ENCODE assay signal across 18 mouse cellular contexts in the genomic region with DNA sequence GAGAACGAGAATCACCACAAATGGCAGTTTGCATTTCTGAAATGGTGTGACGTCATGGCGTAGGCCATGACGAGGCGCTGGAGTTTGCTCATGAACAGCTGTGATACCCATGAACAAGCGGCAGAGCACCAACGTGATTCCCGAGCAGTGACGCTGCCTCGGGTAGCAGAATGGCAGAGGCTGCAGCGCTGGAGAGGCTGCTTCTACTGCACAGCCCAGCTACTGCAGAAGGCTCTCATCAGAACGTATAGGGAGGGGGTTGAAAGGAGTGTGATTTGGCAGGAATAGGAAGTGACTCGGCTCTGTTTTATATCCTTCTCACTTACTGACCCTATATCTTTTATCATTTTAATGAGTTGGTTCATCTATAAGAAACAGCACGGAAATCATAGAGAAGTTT. TPM values are rescaled to one million over a fixed set of nuclear protein-coding genes. Genes with fewer than 3 reads are reported as not detected.
DNase-seq lines count a peak whose midpoint lies in the region; ATAC-seq lines count a peak whose summit lies in the region.
"Had no signal": no experiment of that assay in that cellular context is flagged by ENCODE, and none has a peak within 500 bp of the region (broad histone marks: within the 10 kb centered on the region; RNA-seq: fewer than 3 reads in every experiment).

No protein-coding gene starts in this region.

- peak overlapping the region; percentile 52 for H3K27ac ChIP-seq in kidney, embryonic 15.5 days
- H3K27ac ChIP-seq in brown adipose tissue, adult 24 weeks (replicated peaks; ENCODE audit: low read depth, low read length): peak overlapping the region; percentile 15; the same call in 1 of the 2 replicates
- H3K27ac ChIP-seq in hindbrain, embryonic 10.5 days: no peak overlapping the region
- H3K27ac ChIP-seq: embryonic facial prominence, embryonic 15.5 days; limb, embryonic 12.5 days; midbrain, embryonic 15.5 days; neural tube, embryonic 15.5 days had no signal

- H3K4me3 ChIP-seq in kidney, embryonic 15.5 days (replicated peaks): no peak overlapping the region
- peak overlapping the region; percentile 21; the same call in 1 of the 2 replicates for H3K4me3 ChIP-seq in brown adipose tissue, adult 24 weeks (ENCODE audit: insufficient read depth, low read depth, low read length)
- no peak overlapping the region for H3K4me3 ChIP-seq in hindbrain, embryonic 10.5 days
- H3K4me3 ChIP-seq: embryonic facial prominence, embryonic 15.5 days; limb, embryonic 12.5 days; midbrain, embryonic 15.5 days; neural tube, embryonic 15.5 days had no signal

- H3K4me1 ChIP-seq in kidney, embryonic 15.5 days: peaks cover 7% of the 10 kb centered on the region
- H3K4me1 ChIP-seq in brown adipose tissue, adult 24 weeks (ENCODE audit: control insufficient read depth, insufficient read depth, insufficient read length, low read length): peaks cover 2% of the 10 kb centered on the region; the same call in 1 of the 2 replicates
- no peaks in the 10 kb centered on the region for H3K4me1 ChIP-seq in hindbrain, embryonic 10.5 days (replicated peaks)
- H3K4me1 ChIP-seq: embryonic facial prominence, embryonic 15.5 days; limb, embryonic 12.5 days; midbrain, embryonic 15.5 days; neural tube, embryonic 15.5 days had no signal

- DNase-seq in frontal cortex, postnatal 36 days (ENCODE audit: low spot score in 2 of 2): no peak
- DNase-seq in kidney, adult 18-20 months: no peak
- DNase-seq in naive thymus-derived CD4-positive, alpha-beta T cell, adult 2 months (ENCODE audit: low read depth): peak; percentile 13
- DNase-seq in thymus, adult 18-20 months: no peak
- DNase-seq in hindbrain, embryonic 10.5 days (ENCODE audit: low spot score): no peak
- DNase-seq: cerebellum, postnatal 25 days; kidney, adult 11 months; right cerebral cortex, postnatal 4 days had no signal

- ATAC-seq in frontal cortex, adult (ENCODE audit: low TSS enrichment): peak; percentile 79
- no peak for ATAC-seq in kidney, embryonic 15.5 days (replicated peaks; ENCODE audit: low FRiP score)
- ATAC-seq: activated CD4-positive, CD25-positive, alpha-beta regulatory T cell, adult 4 months; forebrain, embryonic 16.5 days; lung, postnatal 0 days; midbrain, embryonic 15.5 days had no signal

- H3K27me3 ChIP-seq in kidney, embryonic 15.5 days: no peaks in the 10 kb centered on the region
- no peaks in the 10 kb centered on the region for H3K27me3 ChIP-seq in hindbrain, embryonic 10.5 days (ENCODE audit: insufficient read depth, poor library complexity, severe bottlenecking)
- H3K27me3 ChIP-seq: embryonic facial prominence, embryonic 15.5 days; limb, embryonic 12.5 days; midbrain, embryonic 15.5 days; neural tube, embryonic 15.5 days had no signal

- no peak overlapping the region for H3K9ac ChIP-seq in kidney, embryonic 15.5 days
- H3K9ac ChIP-seq: embryonic facial prominence, embryonic 15.5 days; limb, embryonic 12.5 days; midbrain, embryonic 15.5 days; neural tube, embryonic 15.5 days had no signal

- WGBS in kidney, embryonic 15.5 days: 66% methylated on average over 14 of the region's 14 CpGs
- 78% methylated on average over 14 of the region's 14 CpGs for WGBS in hindbrain, embryonic 10.5 days

- H3K9me3 ChIP-seq in kidney, embryonic 15.5 days (replicated peaks): no peaks in the 10 kb centered on the region
- no peaks in the 10 kb centered on the region for H3K9me3 ChIP-seq in hindbrain, embryonic 10.5 days
- H3K9me3 ChIP-seq: embryonic facial prominence, embryonic 15.5 days; limb, embryonic 12.5 days; midbrain, embryonic 15.5 days; neural tube, embryonic 15.5 days had no signal

- H3K36me3 ChIP-seq in kidney, embryonic 15.5 days: no peaks in the 10 kb centered on the region
- H3K36me3 ChIP-seq in hindbrain, embryonic 10.5 days: no peaks in the 10 kb centered on the region
- H3K36me3 ChIP-seq: embryonic facial prominence, embryonic 15.5 days; limb, embryonic 12.5 days; midbrain, embryonic 15.5 days; neural tube, embryonic 15.5 days had no signal

- peak overlapping the region; percentile 39 for H3K4me2 ChIP-seq in kidney, embryonic 15.5 days
- H3K4me2 ChIP-seq: embryonic facial prominence, embryonic 15.5 days; limb, embryonic 12.5 days; midbrain, embryonic 15.5 days; neural tube, embryonic 15.5 days had no signal

RNA-seq across cellular contexts. Expression of gene Trmt10a, which starts 24.4 kb away (rescaled TPM):
- polyA plus RNA-seq in kidney, embryonic 15.5 days (2015; fragmentation: Nextera tagmentation; extraction: Ambion mirVana): 14.0 and 14.2 TPM in 2 replicates
- polyA plus RNA-seq in brown adipose tissue, adult 24 weeks (2012; ENCODE audit: insufficient read depth, insufficient read length, missing spikeins): 3.3 and 5.9 TPM in 2 replicates
- polyA plus RNA-seq in hindbrain, embryonic 10.5 days (2016; fragmentation: Nextera tagmentation; extraction: Ambion mirVana): 12.5 and 15.1 TPM in 2 replicates

RNA-seq across cellular contexts. Expression of gene Mttp, which starts 25.9 kb away (rescaled TPM):
- 8.4 and 9.6 TPM in 2 replicates for polyA plus RNA-seq in kidney, embryonic 15.5 days (2015; fragmentation: Nextera tagmentation; extraction: Ambion mirVana)
- polyA plus RNA-seq in brown adipose tissue, adult 24 weeks (2012; ENCODE audit: insufficient read depth, insufficient read length, missing spikeins): 1.6 and 3.2 TPM in 2 replicates
- polyA plus RNA-seq in hindbrain, embryonic 10.5 days (2016; fragmentation: Nextera tagmentation; extraction: Ambion mirVana): 9.2 and 9.9 TPM in 2 replicates

RNA-seq across cellular contexts. Expression of gene Gm5105, which starts 51.6 kb away (rescaled TPM):
- polyA plus RNA-seq in kidney, embryonic 15.5 days (2015; fragmentation: Nextera tagmentation; extraction: Ambion mirVana): 0.36 TPM in 1 of 2 replicates, not detected in the other
- not detected in 2 replicates for polyA plus RNA-seq in brown adipose tissue, adult 24 weeks (2012; ENCODE audit: insufficient read depth, insufficient read length, missing spikeins)
- not detected in 2 replicates for polyA plus RNA-seq in hindbrain, embryonic 10.5 days (2016; fragmentation: Nextera tagmentation; extraction: Ambion mirVana)
- polyA plus RNA-seq: activated CD4-positive, CD25-positive, alpha-beta regulatory T cell, adult 4 months had no signal

RNA-seq across cellular contexts. Expression of gene 1110002E22Rik, which starts 54.0 kb away (rescaled TPM):
- polyA plus RNA-seq in kidney, embryonic 15.5 days (2015; fragmentation: Nextera tagmentation; extraction: Ambion mirVana): 0.74 and 0.78 TPM in 2 replicates
- 0.71 and 0.75 TPM in 2 replicates for polyA plus RNA-seq in brown adipose tissue, adult 24 weeks (2012; ENCODE audit: insufficient read depth, insufficient read length, missing spikeins)
- 0.04 and 0.18 TPM in 2 replicates for polyA plus RNA-seq in hindbrain, embryonic 10.5 days (2016; fragmentation: Nextera tagmentation; extraction: Ambion mirVana)
- polyA plus RNA-seq: activated CD4-positive, CD25-positive, alpha-beta regulatory T cell, adult 4 months had no signal
